Mouse (Mus musculus) embryo, embryonic 9.5 days (tissue): ENCODE results near the gene Mrps18c.

ENCODE experiments used
- DNase-seq: peaks from one replicate; pipeline ENCODE4 v3.0.0-alpha.2; 2017; ENCODE audit errors: extremely low spot score

The Mrps18c gene

GRCm38 (mm10) chr5:100798165-100798860 lies at the start of gene Mrps18c, which contains the start of gene Helq:
Gene Mrps18c (plus strand): TSS chr5:100798627.
Gene Helq (minus strand): TSS chr5:100798598.
- DNase-seq, result peak; percentile 96

- no peak for DNase-seq
Measured at GRCm38 (mm10) chr5:100750617-100751255, 47.7 kb upstream of the Mrps18c start.

- DNase-seq, result no peak
Measured at GRCm38 (mm10) chr5:100751655-100752054, 46.8 kb upstream of the Mrps18c start.

GRCm38 (mm10) chr5:100753407-100753806 lies 45.0 kb upstream of the Mrps18c start:
- DNase-seq, result no peak

- no peak for DNase-seq
Measured at GRCm38 (mm10) chr5:100758121-100758520, 40.3 kb upstream of the Mrps18c start.

GRCm38 (mm10) chr5:100760049-100760663 lies 38.3 kb upstream of the Mrps18c start:
- no peak for DNase-seq

- no peak for DNase-seq
Measured at GRCm38 (mm10) chr5:100761736-100762135, 36.7 kb upstream of the Mrps18c start.

GRCm38 (mm10) chr5:100766026-100766425 lies 32.4 kb upstream of the Mrps18c start:
- DNase-seq, result no peak

GRCm38 (mm10) chr5:100771575-100771974 lies 26.9 kb upstream of the Mrps18c start:
- no peak for DNase-seq

GRCm38 (mm10) chr5:100775778-100776404 lies 22.5 kb upstream of the Mrps18c start:
- DNase-seq, result no peak

- DNase-seq, result no peak
Measured at GRCm38 (mm10) chr5:100776900-100777299, 21.5 kb upstream of the Mrps18c start.

GRCm38 (mm10) chr5:100779002-100779401 lies 19.4 kb upstream of the Mrps18c start:
- no peak for DNase-seq

- no peak for DNase-seq
Measured at GRCm38 (mm10) chr5:100787527-100787926, 10.9 kb upstream of the Mrps18c start.

- no peak for DNase-seq
Measured at GRCm38 (mm10) chr5:100792261-100792660, 6.2 kb upstream of the Mrps18c start.

GRCm38 (mm10) chr5:100794084-100794483 lies 4.3 kb upstream of the Mrps18c start:
- no peak for DNase-seq

- DNase-seq, result no peak
Measured at GRCm38 (mm10) chr5:100818341-100818740, 19.9 kb downstream of the Mrps18c start.

GRCm38 (mm10) chr5:100819568-100820480 lies 21.4 kb downstream of the Mrps18c start:
- DNase-seq, result peak; percentile 24

- peak; percentile 89 for DNase-seq
Measured at GRCm38 (mm10) chr5:100820483-100821184, 22.2 kb downstream of the Mrps18c start, which contains the start of gene Abraxas1. Gene Abraxas1 (minus strand): TSS chr5:100820965.

- DNase-seq, result no peak
Measured at GRCm38 (mm10) chr5:100821375-100821774, 22.9 kb downstream of the Mrps18c start.

- no peak for DNase-seq
Measured at GRCm38 (mm10) chr5:100822826-100823225, 24.4 kb downstream of the Mrps18c start.

- DNase-seq, result no peak
Measured at GRCm38 (mm10) chr5:100825975-100826374, 27.5 kb downstream of the Mrps18c start.
